Mouse (Mus musculus): ENCODE data around the gene Gm49322. TPM values are rescaled to one million over a fixed set of nuclear protein-coding genes. Genes with fewer than 3 reads are reported as not detected.

The Gm49322 gene
- total and polyA plus RNA-seq, 3 experiments, result 0.28 to 1.8 (median 1.1) TPM

DNA sequence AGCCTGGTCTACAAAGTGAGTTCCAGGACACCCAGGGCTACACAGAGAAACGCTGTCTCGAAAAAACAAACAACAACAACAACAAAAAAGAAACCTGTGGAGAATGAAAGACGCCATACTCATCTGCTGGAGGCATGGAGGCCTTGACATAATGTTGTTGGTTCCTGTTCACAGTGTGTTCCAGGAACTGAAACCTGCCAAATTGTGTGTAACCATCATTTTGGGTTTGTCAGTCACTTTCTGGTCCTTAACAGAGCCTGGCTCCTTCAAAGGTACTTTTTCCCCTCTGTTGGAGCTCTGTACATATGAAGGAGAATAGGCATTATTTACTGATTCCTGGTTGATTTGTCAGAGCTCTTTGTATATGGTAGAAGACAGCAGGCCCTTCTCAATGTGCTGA, 6.1 kb downstream of the Gm49322 start:
- Histone ChIP-seq H3K36me3 (replicated peaks in 1 of 2; ENCODE audit: control insufficient read depth in 1 of 2, insufficient read depth in 1 of 2, low read length in 1 of 2) (peaks cover 74 to 90% of the 10 kb centered on the region in 2 experiments), H3K9ac (ENCODE audit: insufficient read depth, low read depth) (no peak overlapping the region), H3K9me3 (replicated peaks; ENCODE audit: low read length) (no peaks in the 10 kb centered on the region), H3K27me3 (replicated peaks) (no peaks in the 10 kb centered on the region), H3K4me2 (ENCODE audit: insufficient read depth, low read depth, poor library complexity, severe bottlenecking) (no peak overlapping the region), H3K27ac (ENCODE audit: insufficient read depth, low read depth) (no peak overlapping the region; the same call in 1 of the 2 replicates), H3K4me1 (ENCODE audit: control insufficient read depth in 1 of 2, insufficient read depth in 2 of 2) (peaks cover 15 to 59% of the 10 kb centered on the region in 2 experiments), H3K79me2 (replicated peaks; ENCODE audit: control insufficient read depth, extremely low read depth, insufficient read depth, poor library complexity, severe bottlenecking) (no peaks in the 10 kb centered on the region; the same call in none of the 2 replicates), H3K4me3 (replicated peaks in 1 of 3; ENCODE audit: low read depth in 2 of 3, low read length in 2 of 3, poor library complexity in 1 of 3) (no peak overlapping the region)
- dilution Hi-C loops (cut with MboI; ENCODE audit: extremely low pct_ligation_motif_present, extremely low pct_unique_long_range_greater_than_20kb, low sequenced_read_pairs) (no loop called here), in situ Hi-C loops (cut with MboI; ENCODE audit: low pct_ligation_motif_present, low pct_unique_long_range_greater_than_20kb, low sequenced_read_pairs) (loop anchor here (5.0 kb wide), 1 partner anchor 70 kb away; no protein-coding TSS in a partner anchor)
- TF ChIP-seq IRF4 (IDR thresholded peaks at IDR 0.05; ENCODE audit: low read depth, low read length) (peak; percentile 51; the same call in 1 of the 2 replicates), USF2 (conservative IDR thresholded peaks at IDR 0.05; ENCODE audit: low read depth, low read length) (no peak), EP300 (IDR thresholded peaks at IDR 0.05; ENCODE audit: low read length) (0 out of 2 replicates have a peak, but pooled peaks have one; percentile 22), MEF2A (IDR thresholded peaks at IDR 0.05; ENCODE audit: borderline replicate concordance, low read depth, low read length) (no peak)
- peak; percentile 40 for DNase-seq (ENCODE audit: extremely low read depth)

DNA sequence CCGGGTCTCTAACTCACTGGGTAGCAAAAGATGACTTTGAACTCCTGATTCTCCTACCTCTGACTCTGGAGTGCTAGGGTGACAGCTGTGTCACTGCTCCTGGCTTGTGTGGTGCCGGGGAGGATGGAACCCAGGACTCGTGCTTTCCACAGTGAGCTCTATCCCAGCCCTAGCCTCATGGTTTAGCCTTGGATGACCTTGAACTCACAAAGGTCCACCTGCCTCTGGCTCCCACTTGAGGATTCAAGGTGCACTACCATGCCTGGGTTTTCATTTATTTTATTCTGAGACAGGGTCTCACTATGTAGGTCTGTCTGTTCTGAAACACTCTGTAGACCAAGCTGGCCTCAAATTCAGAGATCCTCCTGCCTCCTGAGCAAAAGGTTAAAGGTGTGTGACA, 8.0 kb downstream of the Gm49322 start:
- Histone ChIP-seq H3K9me3 (replicated peaks; ENCODE audit: low read length) (no peaks in the 10 kb centered on the region), H3K4me3 (replicated peaks in 1 of 3; ENCODE audit: low read depth in 2 of 3, low read length in 2 of 3, poor library complexity in 1 of 3) (no peak overlapping the region), H3K27ac (ENCODE audit: insufficient read depth, low read depth) (no peak overlapping the region), H3K27me3 (replicated peaks) (no peaks in the 10 kb centered on the region), H3K4me2 (ENCODE audit: insufficient read depth, low read depth, poor library complexity, severe bottlenecking) (no peak overlapping the region), H3K9ac (ENCODE audit: insufficient read depth, low read depth) (no peak overlapping the region), H3K79me2 (replicated peaks; ENCODE audit: control insufficient read depth, extremely low read depth, insufficient read depth, poor library complexity, severe bottlenecking) (no peaks in the 10 kb centered on the region; the same call in 1 of the 2 replicates), H3K36me3 (replicated peaks in 1 of 2; ENCODE audit: control insufficient read depth in 1 of 2, insufficient read depth in 1 of 2, low read length in 1 of 2) (peaks cover 55 to 75% of the 10 kb centered on the region in 2 experiments), H3K4me1 (ENCODE audit: control insufficient read depth in 1 of 2, insufficient read depth in 2 of 2) (peaks cover 15 to 52% of the 10 kb centered on the region in 2 experiments)
- in situ Hi-C loops (cut with MboI; ENCODE audit: low pct_ligation_motif_present, low pct_unique_long_range_greater_than_20kb, low sequenced_read_pairs) (loop anchor here (5.0 kb wide), 1 partner anchor 68 kb away; no protein-coding TSS in a partner anchor), dilution Hi-C loops (cut with MboI; ENCODE audit: extremely low pct_ligation_motif_present, extremely low pct_unique_long_range_greater_than_20kb, low sequenced_read_pairs) (no loop called here)
- TF ChIP-seq ZKSCAN1 (IDR thresholded peaks at IDR 0.05; ENCODE audit: borderline replicate concordance, low read depth, low read length), result no peak
- TF ChIP-seq E2F4 (IDR thresholded peaks at IDR 0.05; ENCODE audit: insufficient replicate concordance, low read depth, low read length), result no peak
- no peak for DNase-seq (ENCODE audit: extremely low read depth)

DNA sequence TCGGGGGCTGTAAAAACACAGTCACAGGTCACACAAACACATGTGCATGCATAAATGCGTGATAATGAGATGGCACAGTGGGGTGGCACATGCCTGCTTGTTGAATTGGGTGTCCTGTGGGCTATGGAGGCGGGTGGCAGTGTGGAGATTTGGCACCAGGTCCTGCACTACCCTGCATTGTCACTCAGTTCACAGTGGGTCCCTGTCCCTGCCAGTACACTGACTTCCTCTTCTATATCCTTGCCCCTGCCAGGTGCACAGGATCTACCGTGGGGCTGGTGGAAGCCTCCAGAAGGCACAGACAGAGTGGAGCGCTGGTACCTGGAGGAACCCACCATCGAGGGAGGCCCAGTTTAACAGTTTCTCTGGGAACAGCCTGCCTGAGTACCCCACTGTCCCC, 8.5 kb downstream of the Gm49322 start:
- no peak overlapping the region for H3K27ac ChIP-seq (ENCODE audit: insufficient read depth, low read depth)

More for the DNA sequence above, 8.5 kb downstream of the Gm49322 start:
- H3K4me3 ChIP-seq (replicated peaks in 1 of 3; ENCODE audit: low read depth in 2 of 3, low read length in 2 of 3, poor library complexity in 1 of 3), result no peak overlapping the region
- no peak for DNase-seq (ENCODE audit: extremely low read depth)
- H3K4me1 ChIP-seq (ENCODE audit: control insufficient read depth in 1 of 2, insufficient read depth in 2 of 2), result peaks cover 15 to 46% of the 10 kb centered on the region in 2 experiments
- in situ Hi-C loops (cut with MboI; ENCODE audit: low pct_ligation_motif_present, low pct_unique_long_range_greater_than_20kb, low sequenced_read_pairs), result loop anchor here (5.0 kb wide), 1 partner anchor 68 kb away; no protein-coding TSS in a partner anchor
- no peaks in the 10 kb centered on the region for H3K9me3 ChIP-seq (replicated peaks; ENCODE audit: low read length)
- no peak overlapping the region for H3K9ac ChIP-seq (ENCODE audit: insufficient read depth, low read depth)
- H3K27me3 ChIP-seq (replicated peaks), result no peaks in the 10 kb centered on the region
- dilution Hi-C loops (cut with MboI; ENCODE audit: extremely low pct_ligation_motif_present, extremely low pct_unique_long_range_greater_than_20kb, low sequenced_read_pairs), result no loop called here
- H3K4me2 ChIP-seq (ENCODE audit: insufficient read depth, low read depth, poor library complexity, severe bottlenecking), result no peak overlapping the region
- H3K79me2 ChIP-seq (replicated peaks; ENCODE audit: control insufficient read depth, extremely low read depth, insufficient read depth, poor library complexity, severe bottlenecking), result no peaks in the 10 kb centered on the region; the same call in 1 of the 2 replicates
- TF ChIP-seq ZKSCAN1 (IDR thresholded peaks at IDR 0.05; ENCODE audit: borderline replicate concordance, low read depth, low read length) (no peak), POLR2A (IDR thresholded peaks at IDR 0.05; ENCODE audit: low read depth, low read length) (no peak), E2F4 (IDR thresholded peaks at IDR 0.05; ENCODE audit: insufficient replicate concordance, low read depth, low read length) (no peak), SMC3 (IDR thresholded peaks at IDR 0.05; ENCODE audit: low read depth, low read length) (no peak), MAX (IDR thresholded peaks at IDR 0.05; ENCODE audit: low read length) (no peak), USF2 (conservative IDR thresholded peaks at IDR 0.05; ENCODE audit: low read depth, low read length) (no peak), ELF1 (IDR thresholded peaks at IDR 0.05; ENCODE audit: low read depth, low read length) (no peak), MAFK (IDR thresholded peaks at IDR 0.05; ENCODE audit: insufficient replicate concordance, low read length) (no peak), CHD1 (IDR thresholded peaks at IDR 0.05; ENCODE audit: low read depth, low read length) (no peak), TBP (conservative IDR thresholded peaks at IDR 0.05; ENCODE audit: low read depth, low read length) (no peak), SIN3A (IDR thresholded peaks at IDR 0.05; ENCODE audit: low read length) (no peak), IRF4 (IDR thresholded peaks at IDR 0.05; ENCODE audit: low read depth, low read length) (no peak)
- H3K36me3 ChIP-seq (replicated peaks in 1 of 2; ENCODE audit: control insufficient read depth in 1 of 2, insufficient read depth in 1 of 2, low read length in 1 of 2), result peaks cover 50 to 69% of the 10 kb centered on the region in 2 experiments

All from CH12.LX (cell line).